Mouse (Mus musculus) stomach, embryonic 16.5 days (tissue): ENCODE data around the gene Ltk. TPM values are rescaled to one million over a fixed set of nuclear protein-coding genes. Genes with fewer than 3 reads are reported as not detected.

ENCODE experiments used
- ATAC-seq: fragments of 200-750 bp; cut with Nextera tagmentation; 2 replicates; pipeline ENCODE4 v1.8.0; 2017; ENCODE audit warnings: moderate number of reproducible peaks, moderate TSS enrichment; ENCODE audit not compliant: insufficient read depth, low FRiP score
- H3K27ac ChIP-seq: fragments of 300-500 bp; sonication (generic); 2 replicates; pipeline ENCODE4 v1.5.1; 2014; ENCODE audit warnings: low read length
- H3K27me3 ChIP-seq: fragments of 300-500 bp; sonication (generic); 2 replicates; pipeline ENCODE4 v1.6.1; 2014; ENCODE audit warnings: low read length, control low read depth, mixed read lengths; ENCODE audit not compliant: control insufficient read depth, insufficient read depth
- H3K36me3 ChIP-seq: fragments of 300-500 bp; sonication (generic); 2 replicates; pipeline ENCODE4 v1.6.1; 2014; ENCODE audit warnings: low read length; ENCODE audit not compliant: control insufficient read depth, insufficient read depth
- H3K4me1 ChIP-seq: fragments of 300-500 bp; sonication (generic); 2 replicates; pipeline ENCODE4 v1.6.1; 2014; ENCODE audit warnings: low read length, control low read depth, mixed read lengths; ENCODE audit not compliant: control insufficient read depth, insufficient read depth
- H3K4me2 ChIP-seq: fragments of 300-500 bp; sonication (generic); 2 replicates; pipeline ENCODE4 v1.6.1; 2014; ENCODE audit warnings: low read depth, low read length, mixed read lengths
- H3K4me3 ChIP-seq: fragments of 300-500 bp; sonication (generic); replicated peaks from 2 replicates; pipeline ENCODE4 v1.5.1; 2014; ENCODE audit warnings: mild to moderate bottlenecking, low read length
- H3K9ac ChIP-seq: fragments of 300-500 bp; sonication (generic); 2 replicates; pipeline ENCODE4 v1.6.1; 2014; ENCODE audit warnings: low read length
- H3K9me3 ChIP-seq: fragments of 300-500 bp; sonication (generic); replicated peaks from 2 replicates; pipeline ENCODE4 v1.6.1; 2016; ENCODE audit warnings: low read length, control low read depth; ENCODE audit not compliant: control insufficient read depth
- WGBS: fragments of 180-500 bp; shearing (Covaris S2); extraction: QIAGEN DNeasy Blood & Tissue Kit; methylation state at CpG from one replicate; pipeline ENCODE4 v1.1.7; 2014; 5-methylcytosine and 5-hydroxymethylcytosine counted together
- polyA plus RNA-seq: library from polyadenylated mRNA; unstranded; fragments of >200 nt; fragmentation: Nextera tagmentation; extraction: Ambion mirVana; gene quantifications from 2 replicates; pipeline ENCODE4 v1.2.1, GENCODE M21; 2015

Ltk gene
- 1.7 and 2.1 TPM in 2 replicates for polyA plus RNA-seq

- Histone ChIP-seq H3K27me3 (peaks cover 30% of the 10 kb centered on the region), H3K9ac (no peak within 1 kb of the TSS), H3K4me2 (no peak within 1 kb of the TSS), H3K4me3 (no peak within 1 kb of the TSS), H3K9me3 (no peaks in the 10 kb centered on the region), H3K27ac (no peak within 1 kb of the TSS), H3K4me1 (peaks cover 10% of the 10 kb centered on the region), H3K36me3 (0 out of 2 replicates have a peak, but pooled peaks cover 11% of the 10 kb centered on the region)
- 13% methylated on average over 9 of the region's 9 CpGs for WGBS
- ATAC-seq, result peak; percentile 56; the same call in 1 of the 2 replicates
Observed at GRCm38 (mm10) chr2:119760251-119760650, at the start of gene Ltk. Gene Ltk (minus strand): TSS chr2:119760431.

- Histone ChIP-seq H3K27ac (no peak overlapping the region), H3K27me3 (no peaks in the 10 kb centered on the region), H3K4me3 (no peak overlapping the region), H3K9ac (0 out of 2 replicates have a peak overlapping the region, but pooled peaks have one; percentile 32), H3K9me3 (no peaks in the 10 kb centered on the region), H3K4me2 (no peak overlapping the region), H3K4me1 (peaks cover 24% of the 10 kb centered on the region), H3K36me3 (no peaks in the 10 kb centered on the region; the same call in 1 of the 2 replicates)
- WGBS, result 40% methylated on average over 4 of the region's 4 CpGs
- no peak for ATAC-seq
Observed at GRCm38 (mm10) chr2:119808881-119809280, 48.6 kb upstream of the Ltk start.

- Histone ChIP-seq H3K9ac (no peak overlapping the region), H3K4me2 (no peak overlapping the region), H3K4me3 (no peak overlapping the region), H3K36me3 (no peaks in the 10 kb centered on the region; the same call in 1 of the 2 replicates), H3K4me1 (peaks cover 28% of the 10 kb centered on the region), H3K27me3 (no peaks in the 10 kb centered on the region), H3K9me3 (no peaks in the 10 kb centered on the region), H3K27ac (no peak overlapping the region)
- 44% methylated on average over 4 of the region's 4 CpGs for WGBS
- no peak for ATAC-seq
Observed at GRCm38 (mm10) chr2:119808438-119808837, 48.2 kb upstream of the Ltk start.

- Histone ChIP-seq H3K4me2 (no peak overlapping the region), H3K9me3 (no peaks in the 10 kb centered on the region), H3K4me3 (no peak overlapping the region), H3K27ac (no peak overlapping the region), H3K9ac (0 out of 2 replicates have a peak overlapping the region, but pooled peaks have one; percentile 12), H3K36me3 (no peaks in the 10 kb centered on the region; the same call in 1 of the 2 replicates), H3K4me1 (peaks cover 52% of the 10 kb centered on the region), H3K27me3 (no peaks in the 10 kb centered on the region)
- WGBS, result 62% methylated on average over 8 of the region's 8 CpGs
- no peak for ATAC-seq
Observed at GRCm38 (mm10) chr2:119805536-119805935, 45.3 kb upstream of the Ltk start.

GRCm38 (mm10) chr2:119804776-119805175 lies 44.5 kb upstream of the Ltk start:
- Histone ChIP-seq H3K4me3 (no peak overlapping the region), H3K9ac (no peak overlapping the region), H3K27me3 (no peaks in the 10 kb centered on the region), H3K4me1 (peaks cover 56% of the 10 kb centered on the region), H3K27ac (no peak overlapping the region), H3K36me3 (no peaks in the 10 kb centered on the region; the same call in 1 of the 2 replicates), H3K4me2 (no peak overlapping the region), H3K9me3 (no peaks in the 10 kb centered on the region)
- 59% methylated on average over 9 of the region's 9 CpGs for WGBS
- ATAC-seq, result no peak

- WGBS, result 68% methylated on average over 5 of the region's 5 CpGs
- Histone ChIP-seq H3K4me2 (no peak overlapping the region), H3K27me3 (no peaks in the 10 kb centered on the region), H3K4me3 (no peak overlapping the region), H3K9ac (no peak overlapping the region), H3K27ac (no peak overlapping the region), H3K9me3 (no peaks in the 10 kb centered on the region), H3K4me1 (peaks cover 56% of the 10 kb centered on the region), H3K36me3 (no peaks in the 10 kb centered on the region; the same call in 1 of the 2 replicates)
- no peak for ATAC-seq
Observed at GRCm38 (mm10) chr2:119804275-119804628, 44.0 kb upstream of the Ltk start.

GRCm38 (mm10) chr2:119803618-119804274 lies 43.5 kb upstream of the Ltk start:
- Histone ChIP-seq H3K36me3 (no peaks in the 10 kb centered on the region; the same call in 1 of the 2 replicates), H3K4me3 (no peak overlapping the region), H3K9ac (0 out of 2 replicates have a peak overlapping the region, but pooled peaks have one; percentile 12), H3K27ac (peak overlapping the region; percentile 59; the same call in 1 of the 2 replicates), H3K9me3 (no peaks in the 10 kb centered on the region), H3K27me3 (no peaks in the 10 kb centered on the region), H3K4me2 (no peak overlapping the region), H3K4me1 (peaks cover 59% of the 10 kb centered on the region)
- no peak for ATAC-seq
- 51% methylated on average over 6 of the region's 6 CpGs for WGBS

GRCm38 (mm10) chr2:119802767-119803617 lies 42.8 kb upstream of the Ltk start:
- Histone ChIP-seq H3K9me3 (no peaks in the 10 kb centered on the region), H3K4me3 (no peak overlapping the region), H3K4me1 (peaks cover 64% of the 10 kb centered on the region), H3K36me3 (no peaks in the 10 kb centered on the region; the same call in 1 of the 2 replicates), H3K9ac (peak overlapping the region; percentile 57), H3K27me3 (no peaks in the 10 kb centered on the region), H3K4me2 (0 out of 2 replicates have a peak overlapping the region, but pooled peaks have one; percentile 18), H3K27ac (peak overlapping the region; percentile 69)
- peak; percentile 76 for ATAC-seq
- WGBS, result 61% methylated on average over 10 of the region's 10 CpGs
